Mouse (Mus musculus) embryonic facial prominence, embryonic 12.5 days (tissue): ENCODE measurements around the gene Arid3a. TPM values are rescaled to one million over a fixed set of nuclear protein-coding genes. Genes with fewer than 3 reads are reported as not detected.
"Not testable (repeated sequence)": the region's sequence is repeated elsewhere in the genome, so short reads cannot be mapped to it uniquely, and the experiment has no call there.

Source experiments
- ATAC-seq: fragments of 200-750 bp; cut with Nextera tagmentation; 2 replicates; pipeline ENCODE4 v1.8.0; 2017; ENCODE audit not compliant: insufficient number of reproducible peaks, insufficient read depth, low FRiP score, low TSS enrichment
- H3K27ac ChIP-seq: fragments of 300-500 bp; sonication (generic); 2 replicates; pipeline ENCODE4 v1.5.1; 2016; ENCODE audit warnings: mild to moderate bottlenecking
- H3K27me3 ChIP-seq: fragments of 300-500 bp; sonication (generic); 2 replicates; pipeline ENCODE4 v1.6.1; 2016; ENCODE audit warnings: mild to moderate bottlenecking, moderate library complexity
- H3K36me3 ChIP-seq: fragments of 300-500 bp; sonication (generic); 2 replicates; pipeline ENCODE4 v1.6.1; 2016; ENCODE audit warnings: mild to moderate bottlenecking
- H3K4me1 ChIP-seq: fragments of 300-500 bp; sonication (generic); 2 replicates; pipeline ENCODE4 v1.6.1; 2016
- H3K4me2 ChIP-seq: fragments of 300-500 bp; sonication (generic); replicated peaks from 2 replicates; pipeline ENCODE4 v1.6.1; 2016; ENCODE audit warnings: mild to moderate bottlenecking, moderate library complexity
- H3K4me3 ChIP-seq: fragments of 300-500 bp; sonication (generic); 2 replicates; pipeline ENCODE4 v1.5.1; 2016; ENCODE audit warnings: mild to moderate bottlenecking
- H3K9ac ChIP-seq: fragments of 300-500 bp; sonication (generic); 2 replicates; pipeline ENCODE4 v1.6.1; 2016; ENCODE audit warnings: mild to moderate bottlenecking, moderate library complexity
- H3K9me3 ChIP-seq: fragments of 300-500 bp; sonication (generic); 2 replicates; pipeline ENCODE4 v1.6.1; 2016; ENCODE audit warnings: mild to moderate bottlenecking, moderate library complexity
- WGBS: fragments of 180-500 bp; shearing (Covaris S2); methylation state at CpG from one replicate; pipeline ENCODE4 v1.1.7; 2016; 5-methylcytosine and 5-hydroxymethylcytosine counted together
- polyA plus RNA-seq: library from polyadenylated mRNA; unstranded; fragments of >200 nt; fragmentation: Nextera tagmentation; extraction: Ambion mirVana; gene quantifications from 2 replicates; pipeline ENCODE4 v1.2.1, GENCODE M21; 2016

Gene Arid3a
- 4.9 and 6.6 TPM in 2 replicates for polyA plus RNA-seq

DNA sequence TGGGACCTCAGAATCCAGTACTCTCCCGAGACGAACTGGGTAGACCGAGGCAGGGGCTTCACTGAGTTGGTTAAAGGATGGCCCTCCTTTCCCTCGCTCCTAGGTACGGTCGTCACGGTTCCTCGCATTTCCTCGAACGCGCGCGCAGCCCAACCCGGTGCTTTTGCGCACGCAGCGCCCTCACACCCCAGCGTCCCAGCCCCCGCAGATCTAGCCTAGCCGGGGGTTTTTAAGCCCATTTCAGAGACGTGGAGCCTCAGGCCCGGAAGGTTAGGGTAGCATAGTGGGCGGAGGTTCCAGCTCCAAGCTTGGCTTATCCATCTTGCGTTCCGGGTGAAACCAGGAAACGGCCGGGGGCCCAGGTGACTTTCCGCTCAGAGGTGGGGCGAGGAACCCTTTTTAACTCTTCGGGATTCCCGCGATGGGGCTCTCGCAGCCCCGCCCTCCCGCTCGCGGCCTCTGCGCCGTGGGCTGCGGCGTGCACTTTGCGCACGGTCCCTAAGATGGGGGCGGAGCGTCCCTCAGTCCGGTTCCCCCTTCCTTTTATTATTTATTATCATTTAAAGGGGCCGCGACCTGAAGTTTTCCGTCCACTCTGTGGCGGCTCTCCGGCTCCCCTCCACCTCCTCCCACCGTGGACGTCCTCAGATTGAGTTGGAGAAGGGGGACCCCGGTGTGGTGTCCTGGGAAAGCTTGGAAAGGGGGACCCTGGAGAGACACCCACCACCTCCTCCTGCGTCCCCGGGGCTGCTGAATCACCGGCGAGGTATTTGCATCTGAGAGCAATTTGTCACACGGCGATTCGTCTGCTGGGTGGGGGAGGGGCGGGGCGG is at the start of gene Arid3a:
Gene Arid3a, plus strand, starts transcription at position 553 of the 833 bp plus-strand sequence.
- H3K27ac ChIP-seq, result peak within 1 kb of the TSS; percentile 97
- peaks cover 20% of the 10 kb centered on the region for H3K27me3 ChIP-seq
- no peaks in the 10 kb centered on the region for H3K9me3 ChIP-seq
- peak within 1 kb of the TSS; percentile 96 for H3K4me3 ChIP-seq
- ATAC-seq, result peak; percentile 54
- peaks cover 12% of the 10 kb centered on the region for H3K36me3 ChIP-seq
- peak within 1 kb of the TSS; percentile 91 for H3K9ac ChIP-seq
- H3K4me1 ChIP-seq, result peaks cover 34% of the 10 kb centered on the region
- peak within 1 kb of the TSS; percentile 86 for H3K4me2 ChIP-seq
- under 1% methylated on average over 63 of the region's 63 CpGs for WGBS

DNA sequence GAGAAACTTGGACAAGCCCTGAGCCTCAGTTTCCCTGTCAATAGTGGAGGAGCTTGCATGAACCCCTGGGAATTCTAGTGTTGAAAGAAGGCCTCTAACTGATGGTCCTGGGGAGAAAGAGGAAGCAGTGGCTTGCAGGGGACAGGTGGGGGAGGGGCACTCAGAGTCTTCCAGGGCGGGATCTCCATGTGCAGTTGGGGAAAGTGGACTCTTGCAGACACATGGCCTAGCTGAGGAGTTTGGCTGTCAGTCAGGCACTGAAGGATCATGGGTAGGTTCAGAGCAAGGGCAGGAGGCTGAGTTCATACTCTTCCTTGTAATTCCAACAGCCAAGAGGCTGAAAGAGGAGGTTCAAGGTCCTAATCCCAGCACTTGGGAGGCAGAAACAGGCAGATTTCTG is 49.7 kb upstream of the Arid3a start:
- WGBS, result 58% methylated on average over 1 of the region's 1 CpGs
- peaks cover 24% of the 10 kb centered on the region for H3K4me1 ChIP-seq
- H3K9me3 ChIP-seq, result no peaks in the 10 kb centered on the region
- H3K36me3 ChIP-seq, result no peaks in the 10 kb centered on the region
- no peak overlapping the region for H3K4me2 ChIP-seq
- no peak for ATAC-seq
- H3K27me3 ChIP-seq, result peaks cover 6% of the 10 kb centered on the region; the same call in 1 of the 2 replicates
- H3K9ac ChIP-seq, result no peak overlapping the region
- H3K4me3 ChIP-seq, result no peak overlapping the region
- H3K27ac ChIP-seq, result no peak overlapping the region

- Histone ChIP-seq H3K27ac (no peak overlapping the region), H3K9me3 (no peaks in the 10 kb centered on the region), H3K4me3 (no peak overlapping the region), H3K36me3 (no peaks in the 10 kb centered on the region), H3K4me2 (no peak overlapping the region), H3K4me1 (peaks cover 23% of the 10 kb centered on the region), H3K9ac (no peak overlapping the region), H3K27me3 (peaks cover 6% of the 10 kb centered on the region; the same call in 1 of the 2 replicates)
- whole genome bisulfite sequencing, result 50% methylated on average over 12 of the region's 12 CpGs
- ATAC-seq, result no peak
These were observed 49.1 kb upstream of the Arid3a start for GRCm38 (mm10) chr10:79877757-79878156.

DNA sequence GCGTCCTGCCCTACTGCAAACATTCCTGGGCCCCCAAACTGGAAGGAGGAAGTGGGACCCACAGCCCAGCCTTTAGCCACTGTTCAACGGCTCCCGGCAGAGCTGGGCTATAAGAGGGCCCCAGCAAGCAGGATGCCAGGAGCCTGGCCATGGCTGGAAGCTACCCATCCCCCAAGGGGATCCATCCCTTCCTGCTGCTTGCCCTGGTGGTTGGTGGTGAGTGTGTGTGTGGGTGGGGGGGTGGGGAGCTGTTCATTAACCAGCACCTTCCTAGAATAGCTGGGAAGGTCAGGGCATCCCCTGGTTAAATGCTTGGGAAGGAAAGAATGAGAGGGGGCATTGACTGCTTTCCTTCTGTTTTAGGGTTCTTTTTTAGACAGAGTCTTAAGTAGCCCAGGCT is 47.3 kb upstream of the Arid3a start:
- H3K27ac ChIP-seq, result no peak overlapping the region
- H3K9ac ChIP-seq, result no peak overlapping the region
- no peaks in the 10 kb centered on the region for H3K9me3 ChIP-seq
- H3K4me3 ChIP-seq, result no peak overlapping the region
- WGBS, result 56% methylated on average over 3 of the region's 3 CpGs
- peaks cover 13% of the 10 kb centered on the region for H3K27me3 ChIP-seq
- peaks cover 18% of the 10 kb centered on the region for H3K4me1 ChIP-seq
- no peaks in the 10 kb centered on the region for H3K36me3 ChIP-seq
- H3K4me2 ChIP-seq, result no peak overlapping the region
- no peak for ATAC-seq

GRCm38 (mm10) chr10:79880721-79881120 is 46.1 kb upstream of the Arid3a start:
- 17% methylated on average over 9 of the region's 9 CpGs for WGBS
- no peak overlapping the region for H3K4me3 ChIP-seq
- no peak overlapping the region for H3K27ac ChIP-seq
- H3K4me1 ChIP-seq, result peaks cover 13% of the 10 kb centered on the region
- no peak overlapping the region for H3K9ac ChIP-seq
- no peaks in the 10 kb centered on the region for H3K9me3 ChIP-seq
- ATAC-seq, result no peak
- H3K4me2 ChIP-seq, result no peak overlapping the region
- H3K36me3 ChIP-seq, result no peaks in the 10 kb centered on the region
- H3K27me3 ChIP-seq, result peaks cover 13% of the 10 kb centered on the region

GRCm38 (mm10) chr10:79881981-79882380 is 44.9 kb upstream of the Arid3a start:
- peak overlapping the region; percentile 47 for H3K4me2 ChIP-seq
- no peak overlapping the region for H3K27ac ChIP-seq
- no peak overlapping the region; the same call in 1 of the 2 replicates for H3K9ac ChIP-seq
- H3K27me3 ChIP-seq, result peaks cover 13% of the 10 kb centered on the region
- H3K4me3 ChIP-seq, result peak overlapping the region; percentile 16
- H3K9me3 ChIP-seq, result no peaks in the 10 kb centered on the region
- 7% methylated on average over 22 of the region's 22 CpGs for WGBS
- no peaks in the 10 kb centered on the region for H3K36me3 ChIP-seq
- H3K4me1 ChIP-seq, result peaks cover 13% of the 10 kb centered on the region
- ATAC-seq, result no peak

- 12% methylated on average over 22 of the region's 22 CpGs for WGBS
- no peak overlapping the region for H3K27ac ChIP-seq
- peak overlapping the region; percentile 29; the same call in 1 of the 2 replicates for H3K9ac ChIP-seq
- no peak for ATAC-seq
- H3K4me3 ChIP-seq, result no peak overlapping the region
- peaks cover 13% of the 10 kb centered on the region for H3K4me1 ChIP-seq
- peaks cover 13% of the 10 kb centered on the region for H3K27me3 ChIP-seq
- no peak overlapping the region; the same call in 1 of the 2 replicates for H3K4me2 ChIP-seq
- H3K36me3 ChIP-seq, result no peaks in the 10 kb centered on the region
- no peaks in the 10 kb centered on the region for H3K9me3 ChIP-seq
These were observed 43.4 kb upstream of the Arid3a start for GRCm38 (mm10) chr10:79883297-79884084.

DNA sequence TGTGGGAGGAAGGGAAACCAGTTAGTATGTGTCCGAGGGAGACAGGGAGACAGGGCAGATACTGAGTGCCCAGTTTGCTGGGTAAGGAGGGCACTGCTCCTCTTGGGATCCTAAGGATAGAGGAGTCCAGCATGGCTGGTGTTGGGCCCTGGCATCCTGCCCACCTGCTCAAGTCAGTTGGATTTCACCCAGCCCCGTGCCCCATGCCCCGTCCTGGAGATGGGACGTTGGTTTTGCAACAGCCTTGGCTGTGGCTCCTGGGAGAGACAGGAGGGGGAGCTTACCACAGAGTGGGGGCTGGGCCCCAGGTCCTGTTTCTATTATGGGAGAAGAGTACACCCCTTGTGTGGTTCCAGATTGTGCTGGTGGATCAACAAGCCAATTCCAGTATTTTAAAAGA is 42.4 kb upstream of the Arid3a start:
- 70% methylated on average over 4 of the region's 4 CpGs for WGBS
- Histone ChIP-seq H3K27ac (no peak overlapping the region), H3K4me2 (no peak overlapping the region), H3K36me3 (no peaks in the 10 kb centered on the region), H3K9ac (no peak overlapping the region), H3K4me1 (peaks cover 13% of the 10 kb centered on the region), H3K4me3 (no peak overlapping the region), H3K27me3 (peaks cover 13% of the 10 kb centered on the region), H3K9me3 (no peaks in the 10 kb centered on the region)
- no peak for ATAC-seq

- WGBS, result 81% methylated on average over 3 of the region's 3 CpGs
- not testable (repeated sequence) for H3K4me2 ChIP-seq, H3K27ac ChIP-seq, H3K36me3 ChIP-seq, H3K9ac ChIP-seq, H3K9me3 ChIP-seq, H3K4me3 ChIP-seq, ATAC-seq
- H3K4me1 ChIP-seq, result peaks cover 11% of the 10 kb centered on the region
- H3K27me3 ChIP-seq, result peaks cover 13% of the 10 kb centered on the region
These were observed 41.9 kb upstream of the Arid3a start for GRCm38 (mm10) chr10:79884938-79885337.

DNA sequence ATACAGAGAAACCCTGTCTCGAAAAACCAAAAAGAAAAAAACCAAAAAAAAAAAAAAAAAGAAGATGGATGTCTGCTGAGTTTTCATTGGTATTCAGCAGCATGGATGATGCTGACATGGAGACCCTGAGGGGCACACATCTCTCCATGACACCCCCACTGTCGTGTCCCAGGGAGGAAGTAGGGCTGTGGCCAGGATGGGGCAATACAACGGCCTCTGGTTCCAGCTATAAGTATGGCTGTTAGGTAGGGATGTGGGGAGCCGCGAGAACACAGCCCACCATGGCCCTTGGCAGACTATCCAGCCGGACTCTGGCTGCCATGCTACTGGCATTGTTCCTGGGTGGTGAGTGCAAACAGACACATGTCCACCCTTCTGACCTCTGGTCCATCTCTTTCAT is 40.8 kb upstream of the Arid3a start, which contains the start of gene Elane:
Gene Elane, plus strand, starts transcription at position 194 of the 400 bp plus-strand sequence.
- WGBS, result 79% methylated on average over 6 of the region's 6 CpGs
- ATAC-seq, result no peak

GRCm38 (mm10) chr10:79886611-79887010 is 40.2 kb upstream of the Arid3a start:
- H3K36me3 ChIP-seq, result no peaks in the 10 kb centered on the region
- no peak for ATAC-seq
- no peaks in the 10 kb centered on the region for H3K9me3 ChIP-seq
- no peak overlapping the region for H3K4me3 ChIP-seq
- WGBS, result 75% methylated on average over 8 of the region's 8 CpGs
- H3K4me2 ChIP-seq, result no peak overlapping the region
- H3K9ac ChIP-seq, result no peak overlapping the region
- H3K27ac ChIP-seq, result no peak overlapping the region
- peaks cover 8% of the 10 kb centered on the region for H3K27me3 ChIP-seq
- peaks cover 11% of the 10 kb centered on the region for H3K4me1 ChIP-seq

More for the DNA sequence above, 40.8 kb upstream of the Arid3a start, which contains the start of gene Elane:
- Histone ChIP-seq H3K4me2 (no peak within 1 kb of the TSS), H3K9ac (no peak within 1 kb of the TSS), H3K27ac (no peak within 1 kb of the TSS), H3K4me1 (peaks cover 11% of the 10 kb centered on the region), H3K4me3 (no peak within 1 kb of the TSS), H3K9me3 (no peaks in the 10 kb centered on the region), H3K27me3 (peaks cover 9% of the 10 kb centered on the region), H3K36me3 (no peaks in the 10 kb centered on the region)
